Mouse (Mus musculus): Measurements from ENCODE around the gene Agtr2. TPM values are rescaled to one million over a fixed set of nuclear protein-coding genes. Genes with fewer than 3 reads are reported as not detected.
"Not testable (repeated sequence)": the region's sequence is repeated elsewhere in the genome, so short reads cannot be mapped to it uniquely, and the experiment has no call there.

Agtr2 gene
- 0.04 TPM in 1 of 2 replicates, not detected in the other for polyA plus RNA-seq (2012; rRNA removed)

DNA sequence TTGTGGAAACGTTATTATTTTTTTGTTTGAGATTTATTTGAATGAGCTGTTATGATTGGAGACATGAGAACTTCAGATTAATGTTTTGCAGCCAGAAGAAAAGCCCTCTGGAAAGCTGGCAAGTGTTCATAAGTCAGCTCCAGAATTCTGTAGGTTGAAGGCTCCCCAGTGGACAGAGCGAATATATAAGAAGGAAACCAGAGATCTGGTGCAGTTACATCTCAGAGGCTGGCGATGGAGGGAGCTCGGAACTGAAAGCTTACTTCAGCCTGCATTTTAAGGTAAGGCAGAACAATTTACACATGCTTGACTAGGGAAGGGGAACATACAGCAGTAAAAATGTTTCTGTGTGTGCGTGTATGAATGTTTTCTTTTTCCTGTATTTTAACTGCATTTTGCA lies at the start of gene Agtr2:
Gene Agtr2 (plus strand): TSS at position 131 of the 400 bp plus-strand sequence.
- Histone ChIP-seq H3K36me3 (ENCODE audit: control insufficient read depth, insufficient read depth, low read length) (no peaks in the 10 kb centered on the region), H3K27ac (ENCODE audit: control insufficient read depth, insufficient read depth, low read length) (no peak within 1 kb of the TSS), H3K4me3 (ENCODE audit: control insufficient read depth, insufficient read depth, low read length) (no peak within 1 kb of the TSS), H3K27me3 (ENCODE audit: control insufficient read depth, insufficient read depth, low read length) (no peaks in the 10 kb centered on the region), H3K4me1 (replicated peaks; ENCODE audit: control insufficient read depth, insufficient read depth, low read length) (no peaks in the 10 kb centered on the region)
- DNase-seq, result no peak
- whole genome bisulfite sequencing, result 70% methylated on average over 5 of the region's 5 CpGs
- TF ChIP-seq CTCF (IDR thresholded peaks at IDR 0.05; ENCODE audit: borderline replicate concordance, control insufficient read depth, extremely low read depth, insufficient read depth, low read length, poor library complexity) (no peak), POLR2A (IDR thresholded peaks at IDR 0.05; ENCODE audit: control insufficient read depth, extremely low read depth, insufficient read depth, low read length, poor library complexity) (no peak)

DNA sequence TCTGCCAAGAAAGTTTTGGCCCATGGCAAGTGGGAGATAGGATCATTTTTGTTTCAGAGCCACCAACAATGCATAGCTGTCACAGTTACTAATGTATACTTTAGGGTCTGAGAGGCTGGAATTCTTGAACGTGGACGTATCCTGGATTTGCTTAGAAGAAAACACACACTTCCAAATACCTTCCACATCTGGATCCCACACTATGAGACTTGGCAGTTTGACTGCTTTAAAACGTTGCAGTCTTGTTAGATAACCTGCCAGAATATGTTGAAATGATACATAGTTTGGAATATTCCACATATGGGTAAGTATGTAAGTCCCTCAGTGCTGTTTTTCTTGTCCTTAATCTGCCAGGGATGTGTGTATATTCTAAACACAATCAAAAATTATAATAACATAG lies 31.8 kb upstream of the Agtr2 start:
- Histone ChIP-seq H3K4me1 (replicated peaks; ENCODE audit: control insufficient read depth, insufficient read depth, low read length) (no peaks in the 10 kb centered on the region), H3K4me3 (ENCODE audit: control insufficient read depth, insufficient read depth, low read length) (no peak overlapping the region), H3K27me3 (ENCODE audit: control insufficient read depth, insufficient read depth, low read length) (no peaks in the 10 kb centered on the region), H3K36me3 (ENCODE audit: control insufficient read depth, insufficient read depth, low read length) (no peaks in the 10 kb centered on the region), H3K27ac (ENCODE audit: control insufficient read depth, insufficient read depth, low read length) (no peak overlapping the region)
- no peak for TF ChIP-seq POLR2A (IDR thresholded peaks at IDR 0.05; ENCODE audit: control insufficient read depth, extremely low read depth, insufficient read depth, low read length, poor library complexity)
- no peak for TF ChIP-seq CTCF (IDR thresholded peaks at IDR 0.05; ENCODE audit: borderline replicate concordance, control insufficient read depth, extremely low read depth, insufficient read depth, low read length, poor library complexity)
- DNase-seq, result no peak
- WGBS, result 57% methylated on average over 3 of the region's 3 CpGs

DNA sequence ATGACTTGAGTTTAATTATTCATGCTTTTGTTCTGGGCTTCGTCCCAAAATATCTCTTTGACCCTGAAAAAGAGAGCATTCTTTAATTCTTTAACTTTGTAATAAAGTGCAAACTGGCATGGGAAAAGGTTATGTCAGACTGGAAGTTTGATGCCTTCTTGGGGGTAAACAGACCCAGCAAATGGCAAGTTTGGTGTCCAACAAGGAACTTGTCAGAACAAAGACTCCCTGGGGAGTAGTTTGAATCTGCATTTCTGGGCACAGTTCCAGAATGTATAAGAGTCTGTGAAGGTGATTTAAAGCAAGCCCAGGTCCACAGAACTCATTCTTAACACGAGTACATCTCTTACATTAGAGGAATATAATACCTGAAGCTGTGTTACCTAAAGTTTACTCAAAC lies 3.8 kb downstream of the Agtr2 start:
- no peak for DNase-seq
- no peak for TF ChIP-seq CTCF (IDR thresholded peaks at IDR 0.05; ENCODE audit: borderline replicate concordance, control insufficient read depth, extremely low read depth, insufficient read depth, low read length, poor library complexity)
- TF ChIP-seq POLR2A (IDR thresholded peaks at IDR 0.05; ENCODE audit: control insufficient read depth, extremely low read depth, insufficient read depth, low read length, poor library complexity), result no peak
- no peak overlapping the region for H3K27ac ChIP-seq (ENCODE audit: control insufficient read depth, insufficient read depth, low read length)
- H3K36me3 ChIP-seq (ENCODE audit: control insufficient read depth, insufficient read depth, low read length), result no peaks in the 10 kb centered on the region
- H3K4me3 ChIP-seq (ENCODE audit: control insufficient read depth, insufficient read depth, low read length), result no peak overlapping the region
- no peaks in the 10 kb centered on the region for H3K4me1 ChIP-seq (replicated peaks; ENCODE audit: control insufficient read depth, insufficient read depth, low read length)
- WGBS, result 71% methylated on average over 2 of the region's 2 CpGs
- H3K27me3 ChIP-seq (ENCODE audit: control insufficient read depth, insufficient read depth, low read length), result no peaks in the 10 kb centered on the region

DNA sequence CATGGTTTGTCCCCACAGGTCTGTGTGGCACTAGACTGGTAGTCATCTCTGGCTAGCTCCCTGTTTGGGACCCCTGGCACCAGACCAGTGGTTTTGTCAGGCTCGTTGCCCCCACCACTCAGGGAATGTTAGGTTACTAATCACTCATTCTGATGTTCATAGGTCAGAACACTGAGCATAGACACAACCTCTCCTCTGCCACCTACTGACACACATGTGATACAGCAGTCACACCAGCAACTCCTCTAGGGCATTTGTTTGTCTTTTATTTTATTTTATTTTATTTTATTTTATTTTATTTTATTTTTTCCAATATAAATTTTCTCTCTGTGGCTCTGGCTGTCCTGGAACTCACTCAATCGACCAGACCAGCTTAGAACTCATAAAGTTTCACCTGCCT lies 15.9 kb downstream of the Agtr2 start:
- H3K4me1 ChIP-seq (replicated peaks; ENCODE audit: control insufficient read depth, insufficient read depth, low read length), result no peaks in the 10 kb centered on the region
- H3K27ac ChIP-seq (ENCODE audit: control insufficient read depth, insufficient read depth, low read length), result no peak overlapping the region
- H3K36me3 ChIP-seq (ENCODE audit: control insufficient read depth, insufficient read depth, low read length), result no peaks in the 10 kb centered on the region
- WGBS, result 32% methylated on average over 2 of the region's 2 CpGs
- no peaks in the 10 kb centered on the region for H3K27me3 ChIP-seq (ENCODE audit: control insufficient read depth, insufficient read depth, low read length)
- no peak overlapping the region for H3K4me3 ChIP-seq (ENCODE audit: control insufficient read depth, insufficient read depth, low read length)
- no peak for DNase-seq
- no peak for TF ChIP-seq POLR2A (IDR thresholded peaks at IDR 0.05; ENCODE audit: control insufficient read depth, extremely low read depth, insufficient read depth, low read length, poor library complexity)
- no peak for TF ChIP-seq CTCF (IDR thresholded peaks at IDR 0.05; ENCODE audit: borderline replicate concordance, control insufficient read depth, extremely low read depth, insufficient read depth, low read length, poor library complexity)

DNA sequence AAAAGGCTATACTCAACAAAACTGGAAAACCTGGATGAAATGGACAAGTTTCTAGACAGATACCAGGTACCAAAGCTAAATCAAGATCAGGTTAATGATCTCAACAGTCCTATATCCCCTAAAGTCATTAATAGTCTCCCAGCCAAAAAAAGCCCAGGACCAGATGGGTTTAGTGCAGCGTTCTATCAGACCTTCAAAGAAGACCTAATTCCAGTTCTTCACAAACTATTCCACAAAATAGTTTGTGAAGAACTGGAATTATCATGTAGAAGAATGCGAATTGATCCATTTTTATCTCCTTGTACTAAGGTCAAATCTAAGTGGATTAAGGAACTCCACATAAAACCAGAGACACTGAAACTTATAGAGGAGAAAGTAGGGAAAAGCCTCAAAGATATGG lies 23.0 kb downstream of the Agtr2 start:
- not testable (repeated sequence) for H3K4me3 ChIP-seq (ENCODE audit: control insufficient read depth, insufficient read depth, low read length); H3K27ac ChIP-seq (ENCODE audit: control insufficient read depth, insufficient read depth, low read length); H3K27me3 ChIP-seq (ENCODE audit: control insufficient read depth, insufficient read depth, low read length); H3K4me1 ChIP-seq (replicated peaks; ENCODE audit: control insufficient read depth, insufficient read depth, low read length); DNase-seq; H3K36me3 ChIP-seq (ENCODE audit: control insufficient read depth, insufficient read depth, low read length)
- 95% methylated on average over 2 of the region's 2 CpGs for WGBS

DNA sequence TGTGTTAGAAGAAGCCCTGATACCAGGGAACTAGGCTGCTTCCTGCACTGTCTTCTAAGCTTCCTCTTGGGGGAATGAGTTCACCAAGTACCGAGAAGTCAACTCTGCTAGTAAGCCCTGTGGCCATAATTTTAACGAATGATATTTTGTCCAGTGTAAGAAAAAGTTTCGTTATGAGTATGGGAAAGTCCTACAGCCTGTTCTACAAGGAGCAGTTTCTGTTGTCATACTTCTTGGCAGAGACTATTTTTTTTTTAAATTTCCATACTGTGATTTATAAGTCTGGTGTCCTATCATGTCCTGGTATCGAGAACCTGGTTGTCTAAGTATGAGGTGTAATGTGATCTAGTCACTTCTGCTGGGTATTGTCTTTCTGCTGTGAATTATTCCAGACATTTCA lies 38.2 kb downstream of the Agtr2 start:
- no peaks in the 10 kb centered on the region for H3K27me3 ChIP-seq (ENCODE audit: control insufficient read depth, insufficient read depth, low read length)
- no peak for DNase-seq
- H3K4me3 ChIP-seq (ENCODE audit: control insufficient read depth, insufficient read depth, low read length), result no peak overlapping the region
- no peak overlapping the region for H3K27ac ChIP-seq (ENCODE audit: control insufficient read depth, insufficient read depth, low read length)
- 76% methylated on average over 4 of the region's 4 CpGs for WGBS
- TF ChIP-seq POLR2A (IDR thresholded peaks at IDR 0.05; ENCODE audit: control insufficient read depth, extremely low read depth, insufficient read depth, low read length, poor library complexity) (no peak), CTCF (IDR thresholded peaks at IDR 0.05; ENCODE audit: borderline replicate concordance, control insufficient read depth, extremely low read depth, insufficient read depth, low read length, poor library complexity) (no peak)
- H3K36me3 ChIP-seq (ENCODE audit: control insufficient read depth, insufficient read depth, low read length), result no peaks in the 10 kb centered on the region
- H3K4me1 ChIP-seq (replicated peaks; ENCODE audit: control insufficient read depth, insufficient read depth, low read length), result no peaks in the 10 kb centered on the region

Other genes with a start within 250 kb of the Agtr2 start
- gene Slc6a14, start 230.4 kb downstream of the Agtr2 start, polyA plus RNA-seq (2012; rRNA removed), result 0.06 and 0.07 TPM in 2 replicates

Data from thymus, adult 2 months (tissue).